Mouse (Mus musculus) hindbrain, embryonic 14.5 days (tissue): ENCODE data around the gene Eif3l. TPM values are rescaled to one million over a fixed set of nuclear protein-coding genes. Genes with fewer than 3 reads are reported as not detected.
A peak's percentile ranks its signal among the peaks of the same experiment; 100 is the strongest.

Experiments used
- ATAC-seq: fragments of 200-750 bp; cut with Nextera tagmentation; 2 replicates; pipeline ENCODE4 v1.8.0; 2017; ENCODE audit warnings: moderate number of reproducible peaks, mild to moderate bottlenecking, moderate TSS enrichment, moderate library complexity; ENCODE audit not compliant: low FRiP score
- DNase-seq: peaks from one replicate; pipeline ENCODE4 v3.0.0-alpha.2; 2015; ENCODE audit warnings: low spot score
- H3K27ac ChIP-seq: fragments of 300-500 bp; sonication (generic); 2 replicates; pipeline ENCODE4 v1.5.1; 2014; ENCODE audit warnings: mild to moderate bottlenecking, moderate library complexity
- H3K27me3 ChIP-seq: fragments of 300-500 bp; sonication (generic); 2 replicates; pipeline ENCODE4 v1.6.1; 2014; ENCODE audit warnings: mild to moderate bottlenecking, low read length, mixed read lengths; ENCODE audit not compliant: control insufficient read depth, insufficient read depth
- H3K36me3 ChIP-seq: fragments of 300-500 bp; sonication (generic); replicated peaks from 2 replicates; pipeline ENCODE4 v1.6.1; 2014; ENCODE audit not compliant: control insufficient read depth, insufficient read depth
- H3K4me1 ChIP-seq: fragments of 300-500 bp; sonication (generic); replicated peaks from 2 replicates; pipeline ENCODE4 v1.6.1; 2014; ENCODE audit warnings: antibody characterized with exemption, low read length, mixed read lengths; ENCODE audit not compliant: control insufficient read depth, insufficient read depth
- H3K4me2 ChIP-seq: fragments of 300-500 bp; sonication (generic); replicated peaks from 2 replicates; pipeline ENCODE4 v1.6.1; 2014; ENCODE audit warnings: mild to moderate bottlenecking, moderate library complexity
- H3K4me3 ChIP-seq: fragments of 300-500 bp; sonication (generic); replicated peaks from 2 replicates; pipeline ENCODE4 v1.5.1; 2014; ENCODE audit warnings: mild to moderate bottlenecking, low read length
- H3K9ac ChIP-seq: fragments of 300-500 bp; sonication (generic); 2 replicates; pipeline ENCODE4 v1.6.1; 2014
- H3K9me3 ChIP-seq: fragments of 300-500 bp; sonication (generic); 2 replicates; pipeline ENCODE4 v1.6.1; 2016; ENCODE audit warnings: low read length; ENCODE audit not compliant: control insufficient read depth
- WGBS: fragments of 180-500 bp; shearing (Covaris S2); extraction: QIAGEN DNeasy Blood & Tissue Kit; methylation state at CpG from one replicate; pipeline ENCODE4 v1.1.7; 2014; 5-methylcytosine and 5-hydroxymethylcytosine counted together
- polyA plus RNA-seq: library from polyadenylated mRNA; unstranded; fragments of >200 nt; fragmentation: Nextera tagmentation; extraction: Ambion mirVana; gene quantifications from 2 replicates; pipeline ENCODE4 v1.2.1, GENCODE M21; 2014

The Eif3l gene
- polyA plus RNA-seq, 1 experiment from 2014 or later, result 170 TPM

DNA sequence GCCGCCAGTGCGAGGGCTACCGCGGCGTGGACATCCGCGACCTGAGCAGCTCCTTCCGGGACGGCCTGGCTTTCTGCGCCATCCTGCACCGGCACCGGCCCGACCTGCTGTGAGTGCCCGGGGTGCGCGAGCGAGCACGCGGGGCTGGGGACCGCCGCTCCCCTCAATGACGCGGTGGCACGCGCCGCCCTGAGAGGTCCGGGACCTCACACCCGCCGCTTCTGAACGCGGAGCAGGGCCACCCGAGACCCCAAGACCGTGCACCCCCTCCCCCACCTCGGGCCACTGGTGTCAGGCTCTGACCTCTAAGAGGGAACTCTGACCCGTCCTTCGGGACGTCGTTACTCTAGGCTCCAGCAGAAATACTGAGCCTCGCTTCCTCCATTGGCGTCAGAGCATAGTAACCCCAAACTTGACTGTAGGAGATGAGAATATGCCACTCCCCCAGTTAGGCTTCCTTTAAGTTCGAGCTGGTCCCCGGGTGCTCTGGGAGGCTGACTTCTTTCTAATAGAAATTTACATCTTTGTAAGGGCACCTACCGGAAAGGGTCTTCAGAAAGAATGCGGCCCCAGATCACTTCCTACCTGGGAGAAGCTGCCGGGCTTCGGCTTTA lies 34.4 kb downstream of the Eif3l start:
- under 1% methylated on average over 34 of the region's 46 CpGs for WGBS
- H3K36me3 ChIP-seq, result peaks cover under 1% of the 10 kb centered on the region
- H3K27ac ChIP-seq, result peak overlapping the region; percentile 41; the same call in 1 of the 2 replicates
- peak overlapping the region; percentile 98 for H3K4me2 ChIP-seq
- no peaks in the 10 kb centered on the region for H3K27me3 ChIP-seq
- peaks cover 33% of the 10 kb centered on the region for H3K4me1 ChIP-seq
- H3K9me3 ChIP-seq, result no peaks in the 10 kb centered on the region
- ATAC-seq (peak; percentile 69), DNase-seq (no peak)
- H3K4me3 ChIP-seq, result peak overlapping the region; percentile 91
- H3K9ac ChIP-seq, result peak overlapping the region; percentile 93

DNA sequence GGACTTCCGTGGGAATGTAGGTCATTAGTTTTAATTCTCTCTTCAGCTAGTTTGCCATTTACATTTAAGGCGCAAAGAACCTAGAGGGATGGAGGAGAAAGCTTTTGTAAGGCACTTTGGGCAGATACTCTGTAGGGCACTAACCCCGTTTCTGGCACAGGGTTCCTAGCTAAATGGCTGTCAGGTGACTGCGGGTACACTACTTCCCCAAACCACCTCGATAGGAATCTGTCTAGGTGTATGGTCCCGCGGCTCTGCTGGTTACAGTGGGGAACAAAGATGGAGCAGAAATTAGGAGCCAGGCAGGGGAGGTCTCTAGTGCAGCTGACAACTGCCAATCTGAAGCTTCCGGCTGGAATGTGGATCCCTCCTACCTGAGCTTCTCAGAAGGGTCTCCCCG lies 35.1 kb downstream of the Eif3l start:
- Histone ChIP-seq H3K27me3 (no peaks in the 10 kb centered on the region), H3K9ac (peak overlapping the region; percentile 93), H3K4me2 (peak overlapping the region; percentile 98), H3K4me3 (peak overlapping the region; percentile 91), H3K27ac (0 out of 2 replicates have a peak overlapping the region, but pooled peaks have one; percentile 41), H3K36me3 (peaks cover 6% of the 10 kb centered on the region), H3K4me1 (peaks cover 33% of the 10 kb centered on the region), H3K9me3 (no peaks in the 10 kb centered on the region)
- DNase-seq (no peak), ATAC-seq (no peak)
- 15% methylated on average over 9 of the region's 9 CpGs for WGBS

DNA sequence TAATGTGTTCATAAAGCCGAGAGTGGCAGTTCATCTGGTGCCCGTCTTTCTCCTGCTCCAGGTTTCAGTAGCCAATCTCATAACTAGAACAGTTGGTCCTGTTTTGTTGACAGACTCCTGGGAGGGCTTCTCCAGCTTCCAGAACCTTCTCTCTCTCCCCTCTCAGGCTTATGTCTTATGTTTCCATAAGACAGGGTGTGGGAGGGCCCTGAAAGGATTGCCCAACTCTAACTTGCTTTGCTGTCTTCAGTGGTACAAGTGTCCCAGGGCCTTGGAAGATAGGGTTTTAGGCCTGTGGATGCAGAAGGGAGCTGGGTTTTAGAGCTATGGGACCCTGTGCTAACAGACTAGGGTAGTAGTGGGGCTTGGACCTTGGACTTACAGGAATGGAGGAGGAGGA lies 35.5 kb downstream of the Eif3l start:
- DNase-seq (no peak), ATAC-seq (no peak)
- H3K27ac ChIP-seq, result no peak overlapping the region
- peak overlapping the region; percentile 93 for H3K9ac ChIP-seq
- peak overlapping the region; percentile 91 for H3K4me3 ChIP-seq
- H3K4me2 ChIP-seq, result peak overlapping the region; percentile 98
- H3K4me1 ChIP-seq, result peaks cover 33% of the 10 kb centered on the region
- H3K36me3 ChIP-seq, result peaks cover 10% of the 10 kb centered on the region
- H3K27me3 ChIP-seq, result no peaks in the 10 kb centered on the region
- WGBS, result 69% methylated on average over 2 of the region's 2 CpGs
- no peaks in the 10 kb centered on the region for H3K9me3 ChIP-seq

DNA sequence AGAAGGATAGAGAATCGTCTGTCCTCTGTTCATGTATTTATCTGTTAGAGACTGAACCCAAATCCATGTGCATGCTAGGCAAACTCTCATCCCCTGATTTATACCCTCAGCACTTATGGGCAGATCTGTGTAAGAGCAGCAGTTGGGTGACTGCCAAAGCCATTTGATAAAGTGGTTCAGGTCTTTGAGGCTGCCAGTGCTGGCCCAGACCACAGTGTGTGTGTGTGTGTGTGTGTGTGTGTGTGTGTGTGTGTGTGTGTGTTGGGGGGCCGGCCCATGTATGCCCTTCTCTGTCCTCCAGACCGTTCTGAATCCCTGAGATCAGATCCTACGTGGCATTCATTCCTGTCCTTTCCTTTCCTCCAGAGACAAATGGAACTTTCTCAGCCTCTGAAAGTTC lies 36.8 kb downstream of the Eif3l start:
- no peak overlapping the region for H3K9ac ChIP-seq
- H3K9me3 ChIP-seq, result no peaks in the 10 kb centered on the region
- peaks cover 20% of the 10 kb centered on the region for H3K36me3 ChIP-seq
- H3K4me3 ChIP-seq, result no peak overlapping the region
- DNase-seq (peak; percentile 41), ATAC-seq (no peak)
- H3K4me2 ChIP-seq, result no peak overlapping the region
- no peak overlapping the region for H3K27ac ChIP-seq
- H3K4me1 ChIP-seq, result peaks cover 33% of the 10 kb centered on the region
- H3K27me3 ChIP-seq, result no peaks in the 10 kb centered on the region
- 67% methylated on average over 4 of the region's 4 CpGs for WGBS

DNA sequence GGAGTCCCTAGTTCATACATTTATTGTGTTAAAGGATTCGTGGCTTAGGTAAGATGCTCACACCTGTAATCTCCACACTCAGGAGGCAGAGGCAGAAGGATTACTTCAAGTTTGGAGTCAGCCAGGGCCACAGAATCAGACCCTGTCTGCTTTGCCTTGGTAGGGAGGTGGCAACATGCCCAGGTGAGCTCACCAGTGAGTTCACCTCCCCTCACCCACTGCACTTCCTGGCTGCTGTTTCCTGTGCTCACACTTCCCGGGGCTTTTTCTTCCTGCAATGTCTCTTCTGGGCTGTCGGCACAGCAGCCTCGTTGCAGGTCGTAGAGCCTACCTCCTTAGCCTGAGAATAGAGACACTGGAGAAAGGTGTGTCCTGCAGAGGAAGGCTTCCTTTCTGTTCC lies 40.3 kb downstream of the Eif3l start:
- no peaks in the 10 kb centered on the region for H3K27me3 ChIP-seq
- H3K9me3 ChIP-seq, result no peaks in the 10 kb centered on the region
- H3K4me2 ChIP-seq, result no peak overlapping the region
- peaks cover 47% of the 10 kb centered on the region for H3K36me3 ChIP-seq
- no peak for DNase-seq
- ATAC-seq, result no peak
- H3K9ac ChIP-seq, result no peak overlapping the region
- H3K4me3 ChIP-seq, result no peak overlapping the region
- 62% methylated on average over 5 of the region's 5 CpGs for WGBS
- no peak overlapping the region for H3K27ac ChIP-seq
- H3K4me1 ChIP-seq, result peaks cover 18% of the 10 kb centered on the region

DNA sequence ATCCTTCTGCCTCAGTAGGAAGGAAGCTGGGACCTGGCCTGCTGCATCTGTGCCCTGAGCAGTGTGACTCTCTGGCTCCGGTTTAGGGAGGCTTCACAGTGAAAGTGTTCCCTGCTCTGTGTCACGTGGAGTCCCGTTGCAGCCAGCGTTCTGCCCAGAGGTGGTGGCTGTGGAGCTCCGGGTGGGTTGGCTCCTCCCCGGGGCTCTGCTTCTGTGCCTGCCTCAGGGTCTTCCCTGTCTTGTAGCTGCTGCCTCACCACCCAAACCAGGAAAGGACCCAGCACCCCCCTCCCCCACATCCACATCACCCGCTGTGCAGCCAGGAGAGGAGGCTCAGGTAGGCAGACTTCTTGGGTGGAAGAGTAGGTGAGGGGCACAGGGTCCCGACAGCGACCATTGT lies 44.5 kb downstream of the Eif3l start:
- Histone ChIP-seq H3K4me2 (no peak overlapping the region), H3K36me3 (peaks cover 70% of the 10 kb centered on the region), H3K9me3 (no peaks in the 10 kb centered on the region), H3K27me3 (no peaks in the 10 kb centered on the region), H3K27ac (no peak overlapping the region), H3K4me3 (no peak overlapping the region), H3K4me1 (no peaks in the 10 kb centered on the region), H3K9ac (no peak overlapping the region)
- WGBS, result 79% methylated on average over 9 of the region's 9 CpGs
- ATAC-seq (no peak), DNase-seq (no peak)

DNA sequence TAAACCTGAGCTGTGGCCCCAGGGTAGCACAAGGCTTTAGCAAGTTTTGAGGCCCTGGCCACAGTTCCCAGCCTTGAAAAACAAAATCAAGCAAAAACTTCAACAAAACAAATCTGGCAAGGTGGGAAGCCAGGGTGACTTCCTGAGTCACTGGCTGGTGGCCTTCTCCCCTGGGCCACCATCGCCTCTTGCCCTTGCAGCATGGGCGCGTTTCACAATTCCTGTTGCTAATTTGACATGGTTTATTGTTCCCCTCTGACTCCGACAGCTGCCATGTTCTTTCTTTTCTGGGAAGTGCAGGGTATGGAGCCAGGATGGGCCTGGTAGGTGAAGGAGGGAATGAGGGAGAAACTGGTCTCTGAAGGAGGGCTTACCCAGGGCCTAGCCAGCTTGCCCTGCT lies 47.1 kb downstream of the Eif3l start:
- Histone ChIP-seq H3K4me3 (no peak overlapping the region), H3K9ac (no peak overlapping the region), H3K4me1 (no peaks in the 10 kb centered on the region), H3K4me2 (no peak overlapping the region), H3K36me3 (peaks cover 71% of the 10 kb centered on the region), H3K27ac (no peak overlapping the region), H3K9me3 (no peaks in the 10 kb centered on the region), H3K27me3 (no peaks in the 10 kb centered on the region)
- no peak for ATAC-seq
- DNase-seq, result no peak
- 75% methylated on average over 4 of the region's 4 CpGs for WGBS

DNA sequence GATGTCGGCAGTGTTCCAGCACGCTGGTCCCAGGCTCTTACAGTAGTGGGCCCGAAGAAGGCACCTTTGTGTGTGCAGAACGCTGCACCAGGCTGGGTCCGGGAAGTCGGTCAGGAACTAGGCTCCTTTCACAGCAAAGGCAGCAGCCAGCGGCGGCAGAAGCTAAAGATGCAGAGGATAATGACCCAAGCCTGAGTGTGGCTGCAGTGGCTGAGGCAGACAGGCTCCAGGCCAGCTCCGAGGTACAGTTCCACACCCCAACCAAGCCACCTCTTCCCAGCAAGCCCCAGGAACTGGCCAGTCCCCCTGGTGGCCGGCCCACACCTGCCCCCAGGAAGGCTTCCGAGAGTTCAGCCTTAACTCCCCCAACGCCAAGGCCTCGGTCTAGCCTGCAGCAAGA lies 47.6 kb downstream of the Eif3l start:
- Histone ChIP-seq H3K9me3 (no peaks in the 10 kb centered on the region), H3K4me1 (no peaks in the 10 kb centered on the region), H3K27me3 (no peaks in the 10 kb centered on the region), H3K27ac (no peak overlapping the region), H3K9ac (no peak overlapping the region), H3K4me3 (no peak overlapping the region), H3K36me3 (peaks cover 72% of the 10 kb centered on the region), H3K4me2 (no peak overlapping the region)
- no peak for DNase-seq
- 87% methylated on average over 13 of the region's 13 CpGs for WGBS
- ATAC-seq, result no peak

DNA sequence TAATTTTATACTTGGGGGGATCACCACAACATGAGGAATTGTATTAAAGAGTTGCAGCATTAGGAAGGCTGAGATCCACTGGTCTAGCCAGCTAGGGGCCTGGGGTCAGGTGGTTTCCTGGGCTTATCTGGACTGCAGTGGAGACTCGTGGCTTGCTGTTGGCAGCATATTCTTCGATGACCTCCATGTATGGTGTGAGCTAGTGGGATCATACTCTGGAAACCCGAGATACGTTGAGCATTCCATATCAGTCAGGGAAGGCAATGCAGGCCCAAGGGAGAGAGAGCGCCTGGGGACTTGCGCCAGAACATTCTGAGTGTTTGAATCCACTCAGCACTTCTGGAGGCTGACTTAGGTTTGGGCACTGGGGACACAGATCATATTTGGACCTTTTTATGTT lies 48.8 kb downstream of the Eif3l start:
- 93% methylated on average over 6 of the region's 6 CpGs for WGBS
- Histone ChIP-seq H3K9ac (no peak overlapping the region), H3K27ac (no peak overlapping the region), H3K27me3 (no peaks in the 10 kb centered on the region), H3K36me3 (peaks cover 75% of the 10 kb centered on the region), H3K4me1 (no peaks in the 10 kb centered on the region), H3K4me3 (no peak overlapping the region), H3K9me3 (0 out of 2 replicates have a peak, but pooled peaks cover 5% of the 10 kb centered on the region), H3K4me2 (no peak overlapping the region)
- no peak for DNase-seq
- ATAC-seq, result no peak
